Mouse (Mus musculus): ENCODE measurements around the gene Gm26938.

Gene Gm26938

GRCm38 (mm10) chr5:139826357-139827055, at the start of gene Gm26938, which contains the start of gene Psmg3:
Gene Gm26938, minus strand, starts transcription at chr5:139826407.
Gene Psmg3, minus strand, starts transcription at chr5:139826885.
- DNase-seq (ENCODE audit: low spot score in 2 of 2), result peak; percentile 75 to 86

GRCm38 (mm10) chr5:139871526-139871925, 45.3 kb upstream of the Gm26938 start:
- no peak for DNase-seq (ENCODE audit: low spot score in 2 of 2)

- DNase-seq (ENCODE audit: low spot score in 2 of 2), result no peak
Measured at GRCm38 (mm10) chr5:139870886-139871285, 44.7 kb upstream of the Gm26938 start.

- peak in 1 of 2 experiments; percentile 39 for DNase-seq (ENCODE audit: low spot score in 2 of 2)
Measured at GRCm38 (mm10) chr5:139862759-139863158, 36.6 kb upstream of the Gm26938 start.

- DNase-seq (ENCODE audit: low spot score in 2 of 2), result no peak
Measured at GRCm38 (mm10) chr5:139860328-139861104, 34.3 kb upstream of the Gm26938 start.

- DNase-seq (ENCODE audit: low spot score in 2 of 2), result no peak
Measured at GRCm38 (mm10) chr5:139849626-139850320, 23.6 kb upstream of the Gm26938 start.

GRCm38 (mm10) chr5:139839142-139839541, 12.9 kb upstream of the Gm26938 start:
- no peak for DNase-seq (ENCODE audit: low spot score in 2 of 2)

- peak in 1 of 2 experiments; percentile 57 for DNase-seq (ENCODE audit: low spot score in 2 of 2)
Measured at GRCm38 (mm10) chr5:139838476-139838892, 12.3 kb upstream of the Gm26938 start.

- no peak for DNase-seq (ENCODE audit: low spot score in 2 of 2)
Measured at GRCm38 (mm10) chr5:139835706-139836105, 9.5 kb upstream of the Gm26938 start.

GRCm38 (mm10) chr5:139832125-139832524, 5.9 kb upstream of the Gm26938 start:
- DNase-seq (ENCODE audit: low spot score in 2 of 2), result no peak

- no peak for DNase-seq (ENCODE audit: low spot score in 2 of 2)
Measured at GRCm38 (mm10) chr5:139830734-139831133, 4.5 kb upstream of the Gm26938 start.

GRCm38 (mm10) chr5:139829384-139829783, 3.2 kb upstream of the Gm26938 start:
- DNase-seq (ENCODE audit: low spot score in 2 of 2), result peak in 1 of 2 experiments; percentile 50

- DNase-seq (ENCODE audit: low spot score in 2 of 2), result no peak
Measured at GRCm38 (mm10) chr5:139827593-139827992, 1.4 kb upstream of the Gm26938 start.

- DNase-seq (ENCODE audit: low spot score in 2 of 2), result no peak
Measured at GRCm38 (mm10) chr5:139825947-139826346, 260 bp downstream of the Gm26938 start.

- no peak for DNase-seq (ENCODE audit: low spot score in 2 of 2)
Measured at GRCm38 (mm10) chr5:139824531-139824930, 1.7 kb downstream of the Gm26938 start.

GRCm38 (mm10) chr5:139821466-139822459, 4.4 kb downstream of the Gm26938 start:
- DNase-seq (ENCODE audit: low spot score in 2 of 2), result no peak

GRCm38 (mm10) chr5:139819538-139820181, 6.5 kb downstream of the Gm26938 start, which contains the start of gene Tmem184a:
Gene Tmem184a, minus strand, starts transcription at chr5:139819917.
- DNase-seq (ENCODE audit: low spot score in 2 of 2), result no peak

GRCm38 (mm10) chr5:139818801-139819200, 7.4 kb downstream of the Gm26938 start:
- DNase-seq (ENCODE audit: low spot score in 2 of 2), result no peak

- no peak for DNase-seq (ENCODE audit: low spot score in 2 of 2)
Measured at GRCm38 (mm10) chr5:139818056-139818455, 8.2 kb downstream of the Gm26938 start.

- no peak for DNase-seq (ENCODE audit: low spot score in 2 of 2)
Measured at GRCm38 (mm10) chr5:139817292-139817691, 8.9 kb downstream of the Gm26938 start.
